Mouse (Mus musculus): ENCODE results near the gene Add2. TPM values are rescaled to one million over a fixed set of nuclear protein-coding genes. Genes with fewer than 3 reads are reported as not detected.

The Add2 gene
- polyA plus RNA-seq, 1 experiment from 2014 or later, result 64.5 TPM

DNA sequence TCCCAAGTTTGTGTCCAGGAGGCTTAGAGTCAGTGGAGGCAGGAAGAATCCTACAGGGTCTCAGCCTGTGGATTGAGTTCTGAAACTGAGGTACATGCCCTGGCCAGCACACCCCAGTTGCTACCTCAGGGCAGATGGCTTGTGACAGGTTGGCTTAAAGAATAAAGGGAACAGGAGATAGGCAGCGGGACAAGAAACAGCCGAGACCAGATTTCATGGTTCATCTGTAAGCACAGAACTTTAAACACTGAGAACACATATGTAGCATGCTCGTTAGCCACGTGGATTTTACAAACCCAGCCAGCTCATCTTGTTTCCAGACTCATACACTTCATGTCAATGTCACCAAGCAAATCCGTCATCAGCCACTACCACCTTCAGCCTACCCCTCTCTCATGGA is 139.4 kb downstream of the Add2 start:
- Histone ChIP-seq H3K4me3 (ENCODE audit: low read depth, low read length) (no peak overlapping the region), H3K4me1 (ENCODE audit: control insufficient read depth, insufficient read depth, low read length) (no peaks in the 10 kb centered on the region), H3K27ac (ENCODE audit: low read depth, low read length) (no peak overlapping the region), H3K27me3 (ENCODE audit: control insufficient read depth, insufficient read depth, low read length) (no peaks in the 10 kb centered on the region), H3K9me3 (ENCODE audit: control insufficient read depth, low read length) (no peaks in the 10 kb centered on the region), H3K36me3 (ENCODE audit: control insufficient read depth, insufficient read depth, low read length) (no peaks in the 10 kb centered on the region), H3K4me2 (no peak overlapping the region), H3K9ac (ENCODE audit: low read length) (no peak overlapping the region)
- no peak for DNase-seq (ENCODE audit: low spot score, missing footprints)
- ATAC-seq (ENCODE audit: low FRiP score), result no peak
- 88% methylated on average over 5 of the region's 5 CpGs for WGBS

DNA sequence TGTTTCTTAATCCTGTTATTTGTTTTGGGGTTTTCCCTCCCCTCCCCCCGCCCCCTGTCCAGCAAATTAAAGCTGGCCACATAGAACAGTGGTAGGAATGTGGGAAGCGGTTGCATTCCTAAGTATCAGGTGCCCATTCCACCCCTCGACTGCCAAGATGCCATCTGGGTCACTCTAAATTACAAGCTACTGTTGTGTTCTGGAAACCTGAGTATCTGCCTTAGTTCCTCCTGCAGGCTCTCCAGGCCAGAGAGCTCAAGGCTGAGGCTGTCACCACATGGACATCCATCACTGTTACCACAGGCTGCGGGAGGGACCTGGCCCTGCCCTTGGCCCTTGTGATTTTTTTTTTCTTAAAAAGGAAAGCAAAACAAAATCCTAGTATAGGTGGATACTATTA is 140.7 kb downstream of the Add2 start:
- ATAC-seq (ENCODE audit: low FRiP score), result no peak
- no peak for DNase-seq (ENCODE audit: low spot score, missing footprints)
- 69% methylated on average over 4 of the region's 4 CpGs for WGBS

More for the DNA sequence above, 140.7 kb downstream of the Add2 start:
- H3K27me3 ChIP-seq (ENCODE audit: control insufficient read depth, insufficient read depth, low read length), result no peaks in the 10 kb centered on the region
- H3K27ac ChIP-seq (ENCODE audit: low read depth, low read length), result no peak overlapping the region
- H3K4me3 ChIP-seq (ENCODE audit: low read depth, low read length), result no peak overlapping the region
- H3K9me3 ChIP-seq (ENCODE audit: control insufficient read depth, low read length), result no peaks in the 10 kb centered on the region
- H3K36me3 ChIP-seq (ENCODE audit: control insufficient read depth, insufficient read depth, low read length), result no peaks in the 10 kb centered on the region
- no peak overlapping the region for H3K4me2 ChIP-seq
- H3K9ac ChIP-seq (ENCODE audit: low read length), result no peak overlapping the region
- H3K4me1 ChIP-seq (ENCODE audit: control insufficient read depth, insufficient read depth, low read length), result no peaks in the 10 kb centered on the region

Other genes starting within 250 kb of the Add2 start
- gene Nat8f6, start 207.7 kb upstream of the Add2 start, polyA plus RNA-seq (2014; fragmentation: Nextera tagmentation; extraction: Ambion mirVana), result not detected in 2 replicates
- gene Nat8f5, start 207.7 kb upstream of the Add2 start, polyA plus RNA-seq (2014; fragmentation: Nextera tagmentation; extraction: Ambion mirVana), result not detected in 2 replicates
- gene Nat8, start 196.6 kb upstream of the Add2 start, polyA plus RNA-seq (2014; fragmentation: Nextera tagmentation; extraction: Ambion mirVana), result not detected in 2 replicates
- gene Nat8f2, start 159.5 kb upstream of the Add2 start, polyA plus RNA-seq (2014; fragmentation: Nextera tagmentation; extraction: Ambion mirVana), result not detected in 2 replicates
- 6.0 and 7.0 TPM in 2 replicates for gene Nat8f4, start 123.8 kb upstream of the Add2 start, polyA plus RNA-seq (2014; fragmentation: Nextera tagmentation; extraction: Ambion mirVana)
- gene Tprkb, start 116.8 kb upstream of the Add2 start, polyA plus RNA-seq (2014; fragmentation: Nextera tagmentation; extraction: Ambion mirVana), result 33.6 and 40.7 TPM in 2 replicates
- gene Nat8f1, start 113.0 kb upstream of the Add2 start, polyA plus RNA-seq (2014; fragmentation: Nextera tagmentation; extraction: Ambion mirVana), result 5.7 and 6.2 TPM in 2 replicates
- 40.3 and 42.6 TPM in 2 replicates for gene Dusp11, start 67.0 kb upstream of the Add2 start, polyA plus RNA-seq (2014; fragmentation: Nextera tagmentation; extraction: Ambion mirVana)
- gene Figla, start 12.5 kb upstream of the Add2 start, polyA plus RNA-seq (2014; fragmentation: Nextera tagmentation; extraction: Ambion mirVana), result not detected in 2 replicates
- 1.4 and 1.7 TPM in 2 replicates for gene Tgfa, start 166.5 kb downstream of the Add2 start, polyA plus RNA-seq (2014; fragmentation: Nextera tagmentation; extraction: Ambion mirVana)

Measured in midbrain, embryonic 11.5 days (tissue).